Mouse (Mus musculus): ENCODE results near the gene Grm1. TPM values are rescaled to one million over a fixed set of nuclear protein-coding genes. Genes with fewer than 3 reads are reported as not detected.

Gene Grm1
- polyA plus RNA-seq, 1 experiment from 2014 or later: 0.19 TPM

DNA sequence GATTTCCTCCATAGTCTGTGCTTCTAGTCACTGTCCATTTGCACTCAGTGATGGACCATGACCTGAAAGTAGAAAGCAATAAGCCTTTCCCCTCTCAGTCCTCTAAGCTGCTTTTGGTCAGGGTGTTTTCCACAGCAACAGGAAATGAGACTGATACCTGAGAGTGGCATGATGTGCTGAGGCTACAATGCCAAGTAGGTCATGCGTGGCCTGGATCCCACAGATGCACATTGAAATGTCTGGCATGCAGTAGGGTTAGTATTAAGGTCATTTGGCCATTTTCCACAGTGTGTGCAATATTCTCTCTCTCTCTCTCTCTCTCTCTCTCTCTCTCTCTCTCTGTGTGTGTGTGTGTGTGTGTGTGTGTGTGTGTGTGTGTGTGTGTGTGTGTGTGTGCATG is 254.8 kb downstream of the Grm1 start:
- DNase-seq (ENCODE audit: low spot score) (no peak), ATAC-seq (replicated peaks; ENCODE audit: low FRiP score) (no peak)
- no peaks in the 10 kb centered on the region for H3K9me3 ChIP-seq (ENCODE audit: control insufficient read depth, low read length)
- no peak overlapping the region for H3K27ac ChIP-seq (ENCODE audit: low read depth, low read length)
- H3K4me3 ChIP-seq (ENCODE audit: low read depth, low read length): no peak overlapping the region
- H3K36me3 ChIP-seq (ENCODE audit: control insufficient read depth, insufficient read depth, low read length): no peaks in the 10 kb centered on the region
- 46% methylated on average over 1 of the region's 1 CpGs for WGBS
- H3K4me2 ChIP-seq: no peak overlapping the region
- no peak overlapping the region for H3K9ac ChIP-seq (ENCODE audit: low read depth, low read length)
- no peaks in the 10 kb centered on the region for H3K4me1 ChIP-seq (replicated peaks; ENCODE audit: control insufficient read depth, insufficient read depth, low read length)
- H3K27me3 ChIP-seq (replicated peaks; ENCODE audit: control insufficient read depth, insufficient read depth, low read length): no peaks in the 10 kb centered on the region

DNA sequence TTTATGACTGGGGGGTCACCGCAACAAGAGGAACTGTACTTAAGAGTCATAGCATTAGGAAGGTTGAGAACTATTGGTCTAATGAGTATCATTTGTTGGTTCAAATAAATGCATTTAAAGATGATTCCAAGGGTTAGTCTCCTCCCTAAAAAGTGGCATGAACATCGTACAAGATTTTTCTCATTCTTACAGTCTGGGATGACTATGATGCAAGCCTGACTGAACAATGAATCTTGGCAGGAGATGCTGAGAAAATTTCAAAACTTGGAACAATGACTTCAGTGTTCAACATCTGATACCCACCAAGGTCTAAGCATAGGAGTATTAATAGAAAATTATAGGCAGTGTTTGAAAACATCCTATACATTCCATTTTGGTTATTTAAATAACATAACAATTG is 264.1 kb downstream of the Grm1 start:
- 80% methylated on average over 2 of the region's 2 CpGs for WGBS
- ATAC-seq (replicated peaks; ENCODE audit: low FRiP score): no peak

DNA sequence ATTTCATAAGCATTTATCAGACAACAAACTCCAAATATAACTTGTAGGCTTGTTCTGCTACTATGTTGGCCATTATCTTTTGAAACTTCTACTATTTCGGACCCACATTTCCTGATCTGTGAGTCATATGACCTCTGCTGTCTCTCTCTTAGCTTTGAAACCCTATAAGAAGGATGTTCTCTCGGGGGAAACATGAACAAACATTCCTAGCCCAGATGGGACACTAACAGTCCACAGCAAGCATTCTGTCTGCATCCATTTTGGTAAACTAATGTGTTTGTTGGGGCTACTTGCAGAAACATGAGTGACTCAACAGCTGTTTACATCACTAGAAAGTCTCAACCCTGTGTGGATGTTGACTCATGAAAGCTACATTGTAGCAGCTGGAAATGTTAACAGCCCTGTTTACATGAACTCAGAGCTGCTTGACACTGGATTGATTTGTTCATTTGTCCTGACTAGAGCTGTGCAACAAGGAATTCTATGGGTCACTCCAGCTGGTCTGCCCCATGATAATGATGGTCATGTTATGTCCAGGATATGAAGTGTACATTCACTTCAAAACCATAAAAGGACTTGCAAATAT is 267.4 kb downstream of the Grm1 start:
- Histone ChIP-seq H3K4me3 (ENCODE audit: low read depth, low read length) (no peak overlapping the region), H3K27me3 (replicated peaks; ENCODE audit: control insufficient read depth, insufficient read depth, low read length) (no peaks in the 10 kb centered on the region), H3K36me3 (ENCODE audit: control insufficient read depth, insufficient read depth, low read length) (no peaks in the 10 kb centered on the region), H3K4me2 (no peak overlapping the region), H3K9me3 (ENCODE audit: control insufficient read depth, low read length) (no peaks in the 10 kb centered on the region), H3K27ac (ENCODE audit: low read depth, low read length) (no peak overlapping the region), H3K9ac (ENCODE audit: low read depth, low read length) (no peak overlapping the region), H3K4me1 (replicated peaks; ENCODE audit: control insufficient read depth, insufficient read depth, low read length) (no peaks in the 10 kb centered on the region)
- ATAC-seq (replicated peaks; ENCODE audit: low FRiP score) (no peak), DNase-seq (ENCODE audit: low spot score) (no peak)
- 50% methylated on average over 2 of the region's 2 CpGs for WGBS

More for the DNA sequence above, 264.1 kb downstream of the Grm1 start:
- Histone ChIP-seq H3K4me3 (ENCODE audit: low read depth, low read length) (no peak overlapping the region), H3K4me2 (no peak overlapping the region), H3K27ac (ENCODE audit: low read depth, low read length) (no peak overlapping the region), H3K9ac (ENCODE audit: low read depth, low read length) (no peak overlapping the region), H3K4me1 (replicated peaks; ENCODE audit: control insufficient read depth, insufficient read depth, low read length) (no peaks in the 10 kb centered on the region), H3K36me3 (ENCODE audit: control insufficient read depth, insufficient read depth, low read length) (no peaks in the 10 kb centered on the region), H3K27me3 (replicated peaks; ENCODE audit: control insufficient read depth, insufficient read depth, low read length) (no peaks in the 10 kb centered on the region), H3K9me3 (ENCODE audit: control insufficient read depth, low read length) (no peaks in the 10 kb centered on the region)
- no peak for DNase-seq (ENCODE audit: low spot score)

DNA sequence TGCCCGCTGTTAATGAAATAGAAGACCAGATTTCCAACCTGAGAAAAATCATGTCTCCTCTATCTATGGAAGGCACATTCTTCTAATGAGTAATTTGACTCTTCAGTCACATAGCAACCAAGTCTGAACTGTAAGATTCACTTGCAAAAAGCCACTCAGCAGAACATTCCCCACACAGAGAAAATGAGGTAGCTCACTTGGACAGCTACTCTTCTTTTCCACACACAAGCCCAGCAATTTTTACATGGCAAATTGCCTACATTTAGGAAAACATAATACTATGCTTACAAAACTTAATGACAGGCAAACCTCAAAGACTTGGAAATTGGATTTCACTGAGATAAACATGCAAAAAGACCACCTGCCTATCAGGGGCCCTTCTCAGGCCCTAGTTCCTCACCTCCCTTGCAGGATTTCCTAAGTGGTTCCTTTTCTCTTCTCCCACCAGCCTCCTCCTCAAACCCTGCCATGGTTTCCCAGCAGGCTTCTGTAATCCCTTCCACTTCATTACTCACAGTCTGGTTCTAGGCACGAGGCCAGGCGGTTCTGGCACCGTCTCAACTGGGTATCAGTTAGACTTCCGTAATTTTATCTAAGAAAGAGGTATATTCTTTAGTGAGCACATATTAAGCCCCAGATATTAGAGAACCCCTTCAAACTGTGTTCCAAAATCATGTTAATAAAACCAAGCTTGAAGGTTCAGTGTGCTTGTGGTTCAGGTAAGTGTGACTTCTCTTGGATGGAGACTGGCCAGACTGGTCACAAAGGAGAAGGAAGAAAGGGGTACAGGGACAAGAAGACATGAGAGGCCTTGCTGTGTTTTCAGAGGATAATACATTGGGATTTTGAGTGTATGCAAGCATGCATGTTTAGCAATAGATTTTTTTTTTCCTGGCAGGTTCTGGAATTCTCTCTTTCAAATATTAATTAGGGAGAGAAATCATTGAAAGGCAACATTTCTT is 269.1 kb downstream of the Grm1 start:
- H3K4me1 ChIP-seq (replicated peaks; ENCODE audit: control insufficient read depth, insufficient read depth, low read length): no peaks in the 10 kb centered on the region
- H3K27me3 ChIP-seq (replicated peaks; ENCODE audit: control insufficient read depth, insufficient read depth, low read length): no peaks in the 10 kb centered on the region
- H3K36me3 ChIP-seq (ENCODE audit: control insufficient read depth, insufficient read depth, low read length): no peaks in the 10 kb centered on the region
- ATAC-seq (replicated peaks; ENCODE audit: low FRiP score) (no peak), DNase-seq (ENCODE audit: low spot score) (no peak)
- no peak overlapping the region for H3K4me3 ChIP-seq (ENCODE audit: low read depth, low read length)
- H3K27ac ChIP-seq (ENCODE audit: low read depth, low read length): no peak overlapping the region
- H3K9ac ChIP-seq (ENCODE audit: low read depth, low read length): no peak overlapping the region
- H3K9me3 ChIP-seq (ENCODE audit: control insufficient read depth, low read length): no peaks in the 10 kb centered on the region
- no peak overlapping the region for H3K4me2 ChIP-seq
- WGBS: 55% methylated on average over 5 of the region's 5 CpGs

DNA sequence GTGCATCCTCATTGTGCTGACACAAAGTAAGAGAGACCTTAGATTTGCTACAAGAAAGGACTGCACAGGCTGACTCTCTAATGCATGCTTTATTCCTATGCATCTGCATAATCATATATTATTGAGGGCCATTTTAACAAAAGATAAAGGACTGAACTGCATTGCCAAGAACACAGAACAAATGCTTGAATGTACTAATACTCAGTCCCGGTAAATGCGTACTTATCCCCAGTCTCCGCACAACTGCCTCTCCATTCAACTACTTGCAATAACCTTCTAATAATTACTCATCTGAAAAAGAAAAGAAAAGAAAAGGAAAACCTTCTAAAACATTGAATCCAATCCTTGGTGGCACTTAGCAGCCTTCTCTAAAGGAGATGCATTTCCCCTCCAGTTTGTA is 272.4 kb downstream of the Grm1 start:
- DNase-seq (ENCODE audit: low spot score): no peak
- no peak for ATAC-seq (replicated peaks; ENCODE audit: low FRiP score)
- Histone ChIP-seq H3K27me3 (replicated peaks; ENCODE audit: control insufficient read depth, insufficient read depth, low read length) (no peaks in the 10 kb centered on the region), H3K27ac (ENCODE audit: low read depth, low read length) (no peak overlapping the region), H3K4me3 (ENCODE audit: low read depth, low read length) (no peak overlapping the region), H3K4me2 (no peak overlapping the region), H3K9me3 (ENCODE audit: control insufficient read depth, low read length) (no peaks in the 10 kb centered on the region), H3K36me3 (ENCODE audit: control insufficient read depth, insufficient read depth, low read length) (no peaks in the 10 kb centered on the region), H3K4me1 (replicated peaks; ENCODE audit: control insufficient read depth, insufficient read depth, low read length) (no peaks in the 10 kb centered on the region), H3K9ac (ENCODE audit: low read depth, low read length) (no peak overlapping the region)
- WGBS: 85% methylated on average over 3 of the region's 3 CpGs

DNA sequence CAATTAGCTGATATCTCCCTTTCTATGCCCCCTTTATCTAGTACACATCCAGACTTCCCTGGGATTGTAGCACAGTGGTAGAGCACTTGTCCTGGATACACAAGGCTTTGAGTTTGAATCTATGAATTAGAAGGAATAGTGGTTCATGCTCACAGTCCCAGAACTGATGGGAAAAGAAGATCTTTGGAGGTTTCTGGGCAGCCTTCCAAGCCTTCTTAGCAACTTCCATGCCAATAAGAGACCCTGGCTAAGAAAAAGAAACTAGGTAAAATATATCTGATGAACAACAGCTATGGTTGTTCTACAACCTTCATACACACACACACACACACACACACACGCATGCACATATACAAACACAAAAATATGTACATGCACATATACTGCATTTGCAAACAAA is 286.8 kb downstream of the Grm1 start:
- Histone ChIP-seq H3K27me3 (replicated peaks; ENCODE audit: control insufficient read depth, insufficient read depth, low read length) (no peaks in the 10 kb centered on the region), H3K9ac (ENCODE audit: low read depth, low read length) (no peak overlapping the region), H3K4me3 (ENCODE audit: low read depth, low read length) (no peak overlapping the region), H3K4me2 (no peak overlapping the region), H3K9me3 (ENCODE audit: control insufficient read depth, low read length) (no peaks in the 10 kb centered on the region), H3K36me3 (ENCODE audit: control insufficient read depth, insufficient read depth, low read length) (no peaks in the 10 kb centered on the region), H3K4me1 (replicated peaks; ENCODE audit: control insufficient read depth, insufficient read depth, low read length) (no peaks in the 10 kb centered on the region), H3K27ac (ENCODE audit: low read depth, low read length) (no peak overlapping the region)
- DNase-seq (ENCODE audit: low spot score) (no peak), ATAC-seq (replicated peaks; ENCODE audit: low FRiP score) (no peak)
- 79% methylated on average over 1 of the region's 1 CpGs for WGBS

DNA sequence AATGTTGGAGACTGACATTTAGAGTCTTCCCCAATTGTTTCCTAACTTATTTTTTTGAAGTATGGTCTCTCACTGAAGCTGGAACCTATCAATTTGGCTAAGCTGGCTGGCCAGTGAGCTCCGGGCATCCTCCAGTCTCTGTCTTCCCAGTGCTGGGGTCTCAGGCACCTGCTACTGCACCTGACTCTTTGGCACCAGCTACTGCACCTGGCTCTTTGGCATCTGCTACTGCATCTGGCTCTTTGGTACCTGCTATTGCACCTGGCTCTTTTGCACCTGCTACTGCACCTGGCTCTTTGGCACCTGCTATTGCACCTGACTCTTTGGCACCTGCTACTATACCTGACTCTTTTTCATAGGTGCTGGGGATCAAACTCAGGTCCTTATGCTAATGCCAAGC is 291.7 kb downstream of the Grm1 start:
- no peak overlapping the region for H3K27ac ChIP-seq (ENCODE audit: low read depth, low read length)
- no peak overlapping the region for H3K4me3 ChIP-seq (ENCODE audit: low read depth, low read length)
- no peak overlapping the region for H3K9ac ChIP-seq (ENCODE audit: low read depth, low read length)
- WGBS: 82% methylated on average over 1 of the region's 1 CpGs
- H3K4me2 ChIP-seq: no peak overlapping the region
- DNase-seq (ENCODE audit: low spot score): no peak
- ATAC-seq (replicated peaks; ENCODE audit: low FRiP score): no peak
- H3K27me3 ChIP-seq (replicated peaks; ENCODE audit: control insufficient read depth, insufficient read depth, low read length): no peaks in the 10 kb centered on the region
- no peaks in the 10 kb centered on the region for H3K9me3 ChIP-seq (ENCODE audit: control insufficient read depth, low read length)
- no peaks in the 10 kb centered on the region for H3K36me3 ChIP-seq (ENCODE audit: control insufficient read depth, insufficient read depth, low read length)
- no peaks in the 10 kb centered on the region for H3K4me1 ChIP-seq (replicated peaks; ENCODE audit: control insufficient read depth, insufficient read depth, low read length)

DNA sequence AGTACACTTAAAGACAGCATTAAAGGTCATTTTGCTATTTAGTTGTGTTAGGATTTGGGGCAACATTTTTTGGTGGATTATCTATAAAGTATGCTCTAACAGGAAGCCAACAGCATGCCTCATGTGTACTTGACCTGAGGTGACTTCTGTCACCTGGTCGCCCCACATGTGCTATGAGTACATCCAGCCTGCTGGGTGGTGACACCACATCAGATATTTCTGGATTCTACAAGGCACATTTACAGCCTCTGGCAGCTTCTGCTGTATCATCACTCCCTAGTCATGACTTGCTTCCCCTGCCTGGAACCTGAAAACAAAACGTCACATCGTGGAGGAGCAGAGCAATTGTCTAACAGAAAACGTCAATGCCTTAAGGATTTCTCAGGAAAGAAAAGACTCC is 292.2 kb downstream of the Grm1 start:
- H3K4me2 ChIP-seq: no peak overlapping the region
- ATAC-seq (replicated peaks; ENCODE audit: low FRiP score) (no peak), DNase-seq (ENCODE audit: low spot score) (no peak)
- WGBS: 80% methylated on average over 4 of the region's 4 CpGs
- no peak overlapping the region for H3K27ac ChIP-seq (ENCODE audit: low read depth, low read length)
- H3K27me3 ChIP-seq (replicated peaks; ENCODE audit: control insufficient read depth, insufficient read depth, low read length): no peaks in the 10 kb centered on the region
- H3K4me1 ChIP-seq (replicated peaks; ENCODE audit: control insufficient read depth, insufficient read depth, low read length): no peaks in the 10 kb centered on the region
- no peaks in the 10 kb centered on the region for H3K36me3 ChIP-seq (ENCODE audit: control insufficient read depth, insufficient read depth, low read length)
- H3K4me3 ChIP-seq (ENCODE audit: low read depth, low read length): no peak overlapping the region
- H3K9me3 ChIP-seq (ENCODE audit: control insufficient read depth, low read length): no peaks in the 10 kb centered on the region
- no peak overlapping the region for H3K9ac ChIP-seq (ENCODE audit: low read depth, low read length)
